Mouse (Mus musculus) C2C12 (cell line): ENCODE results near the gene Hba-x. TPM values are rescaled to one million over a fixed set of nuclear protein-coding genes. Genes with fewer than 3 reads are reported as not detected.

Experiments
- H3K27me3 ChIP-seq: one replicate; pipeline ENCODE4 v1.6.1; 2011; ENCODE audit not compliant: control insufficient read depth, insufficient read depth, insufficient read length
- H3K36me3 ChIP-seq: one replicate; pipeline ENCODE4 v1.6.1; 2011; ENCODE audit not compliant: control insufficient read depth, insufficient read depth
- H3K4me3 ChIP-seq: one replicate; pipeline ENCODE4 v1.5.1; 2011; ENCODE audit warnings: mild to moderate bottlenecking, control low read depth; ENCODE audit not compliant: poor library complexity, insufficient read depth, severe bottlenecking
- H3K79me2 ChIP-seq: one replicate; pipeline ENCODE4 v1.6.1; 2011; ENCODE audit not compliant: control insufficient read depth, insufficient read depth
- H3K79me3 ChIP-seq: one replicate; pipeline ENCODE4 v1.6.1; 2011; ENCODE audit warnings: low read depth, control low read depth
- H3ac ChIP-seq: one replicate; pipeline ENCODE3; 2011; ENCODE audit warnings: low read depth; ENCODE audit not compliant: control insufficient read depth, insufficient read length
- CEBPB ChIP-seq: IDR thresholded peaks from one replicate; pipeline ENCODE4 v1.6.1; 2011; ENCODE audit warnings: low read depth, mild to moderate bottlenecking, control low read depth, moderate library complexity
- CTCF ChIP-seq: IDR thresholded peaks from one replicate; pipeline ENCODE4 v1.5.1; 2011; ENCODE audit not compliant: control insufficient read depth, insufficient read depth, insufficient read length
- FOSL1 ChIP-seq: IDR thresholded peaks from one replicate; pipeline ENCODE4 v1.8.0; 2011; ENCODE audit warnings: mild to moderate bottlenecking, low read length; ENCODE audit not compliant: poor library complexity, insufficient read depth, severe bottlenecking
- MAX ChIP-seq: IDR thresholded peaks from one replicate; pipeline ENCODE4 v1.6.1; 2011; ENCODE audit warnings: mild to moderate bottlenecking, control low read depth
- MYOD1 ChIP-seq: IDR thresholded peaks from one replicate; pipeline ENCODE4 v1.6.1; 2011; ENCODE audit warnings: low read depth; ENCODE audit not compliant: control insufficient read depth, insufficient read length
- MYOG ChIP-seq: IDR thresholded peaks from one replicate; pipeline ENCODE4 v1.6.1; 2011; ENCODE audit not compliant: control insufficient read depth, insufficient read length; ENCODE audit errors: extremely low read depth
- USF1 ChIP-seq: IDR thresholded peaks from one replicate; pipeline ENCODE4 v1.6.1; 2011; ENCODE audit warnings: low read depth, mild to moderate bottlenecking, control low read depth, moderate library complexity
- polyA plus RNA-seq: library from polyadenylated mRNA; unstranded; fragments of >200 nt; fragmentation: generic; extraction: Trizol; gene quantifications from one replicate; pipeline ENCODE4 v1.2.1, GENCODE M21; 2012; ENCODE audit warnings: missing spikeins

Gene Hba-x
- polyA plus RNA-seq, 1 experiment, result not detected

DNA sequence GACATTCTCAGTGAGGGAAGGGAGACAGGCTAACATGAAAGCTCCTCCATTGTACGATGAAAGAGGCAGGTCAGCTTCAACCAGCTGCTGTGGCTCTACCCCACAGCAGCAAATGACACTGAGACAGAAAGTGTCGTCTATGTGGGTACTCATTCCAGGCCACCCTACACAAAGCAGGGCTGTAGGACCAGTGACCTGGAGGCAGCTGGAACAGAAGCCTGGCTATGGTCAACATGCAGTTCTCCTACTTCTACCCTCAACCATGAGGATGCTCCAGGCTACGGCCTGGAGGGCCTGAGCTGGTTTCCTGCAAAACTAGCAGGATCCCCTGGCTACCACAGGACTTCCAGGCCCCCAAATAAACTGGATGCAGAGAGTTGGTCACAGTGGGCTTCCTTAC lies 19.6 kb upstream of the Hba-x start:
- H3K36me3 ChIP-seq, result peaks cover 49% of the 10 kb centered on the region
- H3K4me3 ChIP-seq, result no peak overlapping the region
- TF ChIP-seq FOSL1 (no peak), USF1 (no peak), CEBPB (no peak), MAX (no peak), MYOD1 (no peak), MYOG (no peak), CTCF (no peak)
- H3K27me3 ChIP-seq, result no peaks in the 10 kb centered on the region
- peaks cover 31% of the 10 kb centered on the region for H3K79me2 ChIP-seq
- H3ac ChIP-seq, result no peak overlapping the region
- H3K79me3 ChIP-seq, result peaks cover 1% of the 10 kb centered on the region

DNA sequence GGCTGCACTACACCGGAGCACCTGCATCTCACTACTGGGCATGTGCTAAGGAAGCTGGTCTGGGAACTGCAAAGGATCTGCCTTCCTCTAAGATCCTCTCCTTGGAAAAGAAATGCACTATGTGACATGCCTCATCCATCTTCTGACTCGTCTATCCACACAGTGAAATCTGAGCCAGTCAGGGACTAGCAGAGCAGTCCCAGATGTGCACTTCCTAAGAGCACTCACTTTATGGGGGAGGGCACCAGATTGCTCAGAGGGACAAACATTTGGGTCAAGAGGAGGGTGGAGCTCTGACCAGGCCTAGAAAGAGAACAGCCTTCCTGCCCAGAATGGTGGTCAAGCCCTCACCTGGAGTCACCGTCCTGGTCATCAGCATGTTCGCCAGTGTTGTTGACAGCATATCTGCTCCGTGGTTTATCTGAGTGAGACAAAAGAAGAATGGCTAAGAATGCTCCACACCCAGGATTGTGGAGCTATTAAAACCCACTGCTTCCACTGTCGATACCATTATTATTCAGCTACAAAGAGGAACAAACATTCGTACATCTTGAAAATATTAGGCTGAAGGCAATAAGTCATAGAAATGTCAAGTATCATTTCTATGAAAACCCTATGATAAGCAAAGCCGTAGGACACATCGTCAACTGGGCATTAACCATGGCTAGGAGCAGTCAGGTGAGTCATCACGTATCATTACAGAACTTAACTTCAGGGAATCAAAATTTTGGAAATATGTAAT lies 13.4 kb upstream of the Hba-x start:
- Histone ChIP-seq H3ac (no peak overlapping the region), H3K79me2 (peaks cover 63% of the 10 kb centered on the region), H3K79me3 (peaks cover 19% of the 10 kb centered on the region), H3K36me3 (peaks cover 23% of the 10 kb centered on the region), H3K4me3 (no peak overlapping the region), H3K27me3 (no peaks in the 10 kb centered on the region)
- peak; percentile 22 for TF ChIP-seq FOSL1
- no peak for TF ChIP-seq CTCF

GRCm38 (mm10) chr11:32265117-32265738 lies 11.0 kb upstream of the Hba-x start:
- H3K79me3 ChIP-seq, result peaks cover 19% of the 10 kb centered on the region
- H3K27me3 ChIP-seq, result no peaks in the 10 kb centered on the region
- peak; percentile 38 for TF ChIP-seq FOSL1
- no peak for TF ChIP-seq MAX
- peak; percentile 14 for TF ChIP-seq USF1
- H3K4me3 ChIP-seq, result no peak overlapping the region
- H3K79me2 ChIP-seq, result peaks cover 52% of the 10 kb centered on the region
- H3K36me3 ChIP-seq, result peaks cover 16% of the 10 kb centered on the region
- H3ac ChIP-seq, result no peak overlapping the region

DNA sequence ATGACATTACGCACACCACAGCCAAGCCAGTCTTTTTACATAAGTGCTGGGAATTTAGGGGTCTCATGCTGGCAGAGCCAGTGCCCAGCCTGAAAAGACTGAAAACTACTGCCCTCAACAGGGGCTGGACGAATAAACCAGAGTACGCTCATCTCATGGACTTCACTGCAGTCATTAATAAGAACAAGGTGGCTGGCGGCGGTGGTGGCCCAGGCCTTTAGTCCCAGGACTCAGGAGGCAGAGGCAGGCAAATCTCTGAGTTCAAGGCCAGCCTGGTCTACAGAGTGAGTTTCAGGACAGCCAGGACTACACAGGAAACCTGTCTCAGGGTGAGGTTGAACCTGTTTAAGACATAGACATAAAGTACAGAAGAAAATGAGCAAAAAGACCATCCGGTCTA lies 10.0 kb upstream of the Hba-x start:
- no peak overlapping the region for H3K4me3 ChIP-seq
- peaks cover 43% of the 10 kb centered on the region for H3K79me2 ChIP-seq
- peak overlapping the region; percentile 4 for H3ac ChIP-seq
- H3K36me3 ChIP-seq, result peaks cover 6% of the 10 kb centered on the region
- H3K79me3 ChIP-seq, result peaks cover 17% of the 10 kb centered on the region
- TF ChIP-seq CEBPB (no peak), MAX (no peak), USF1 (no peak), FOSL1 (no peak), CTCF (no peak), MYOD1 (no peak), MYOG (no peak)
- H3K27me3 ChIP-seq, result no peaks in the 10 kb centered on the region

- Histone ChIP-seq H3K4me3 (peak overlapping the region; percentile 78), H3K79me3 (peaks cover 17% of the 10 kb centered on the region), H3ac (peak overlapping the region; percentile 95), H3K79me2 (peaks cover 38% of the 10 kb centered on the region), H3K36me3 (peaks cover under 1% of the 10 kb centered on the region), H3K27me3 (no peaks in the 10 kb centered on the region)
- no peak for TF ChIP-seq MAX
- TF ChIP-seq MYOG, result no peak
Observed at GRCm38 (mm10) chr11:32266776-32267175, 9.4 kb upstream of the Hba-x start.

GRCm38 (mm10) chr11:32267188-32267884 lies 8.9 kb upstream of the Hba-x start, which contains the start of gene Nprl3:
Nprl3 (minus strand) TSS chr11:32267707.
- Histone ChIP-seq H3ac (peak within 1 kb of the TSS; percentile 95), H3K79me3 (peaks cover 17% of the 10 kb centered on the region), H3K4me3 (peak within 1 kb of the TSS; percentile 78), H3K79me2 (peaks cover 38% of the 10 kb centered on the region), H3K36me3 (no peaks in the 10 kb centered on the region), H3K27me3 (no peaks in the 10 kb centered on the region)
- TF ChIP-seq MAX (peak; percentile 75), USF1 (no peak)
